Mouse (Mus musculus): ENCODE results near the gene Socs5.

Socs5 gene

GRCm38 (mm10) chr17:87106691-87107523 lies 572 bp upstream of the Socs5 start:
- CTCF ChIA-PET: interaction anchor here (1.2 kb wide), 1 partner anchor 62 kb away, joined by 3 read pairs; no protein-coding TSS in a partner anchor

- CTCF ChIA-PET: interaction anchor here (0.6 to 1.1 kb wide), 2 partner anchors 88 to 462 kb away, joined by 3 read pairs; no protein-coding TSS in a partner anchor
Measured at GRCm38 (mm10) chr17:87108507-87109292, 1.2 kb downstream of the Socs5 start.

- CTCF ChIA-PET: interaction anchor here (1.1 kb wide), 1 partner anchor 89 kb away, joined by 3 read pairs; no protein-coding TSS in a partner anchor
Measured at GRCm38 (mm10) chr17:87109504-87109903, 2.0 kb downstream of the Socs5 start.

- CTCF ChIA-PET: interaction anchor here (0.5 to 0.7 kb wide), 4 partner anchors 130 to 989 kb away, joined by 3 to 10 read pairs (median 7); no protein-coding TSS in a partner anchor
Measured at GRCm38 (mm10) chr17:87112852-87113592, 5.5 kb downstream of the Socs5 start.

GRCm38 (mm10) chr17:87115615-87116014 lies 8.1 kb downstream of the Socs5 start:
- CTCF ChIA-PET: no interaction called here

- CTCF ChIA-PET: interaction anchor here (1.5 kb wide), 1 partner anchor 13 kb away, joined by 4 read pairs; no protein-coding TSS in a partner anchor
Measured at GRCm38 (mm10) chr17:87118966-87119526, 11.6 kb downstream of the Socs5 start.

GRCm38 (mm10) chr17:87125344-87125743 lies 17.9 kb downstream of the Socs5 start:
- CTCF ChIA-PET: interaction anchor here (0.7 kb wide), 1 partner anchor 28 kb away, joined by 4 read pairs; no protein-coding TSS in a partner anchor

GRCm38 (mm10) chr17:87132258-87132657 lies 24.8 kb downstream of the Socs5 start:
- CTCF ChIA-PET: no interaction called here

- CTCF ChIA-PET: interaction anchor here (0.6 kb wide), 1 partner anchor 725 kb away, joined by 3 read pairs; no protein-coding TSS in a partner anchor
Measured at GRCm38 (mm10) chr17:87133823-87134222, 26.3 kb downstream of the Socs5 start.

- CTCF ChIA-PET: interaction anchor here (0.6 kb wide), 1 partner anchor 725 kb away, joined by 3 read pairs; no protein-coding TSS in a partner anchor
Measured at GRCm38 (mm10) chr17:87134631-87135030, 27.2 kb downstream of the Socs5 start.

GRCm38 (mm10) chr17:87135741-87136140 lies 28.3 kb downstream of the Socs5 start:
- CTCF ChIA-PET: no interaction called here

GRCm38 (mm10) chr17:87141188-87141935 lies 33.9 kb downstream of the Socs5 start:
- CTCF ChIA-PET: no interaction called here

- CTCF ChIA-PET: no interaction called here
Measured at GRCm38 (mm10) chr17:87142271-87142670, 34.8 kb downstream of the Socs5 start.

GRCm38 (mm10) chr17:87143186-87143585 lies 35.7 kb downstream of the Socs5 start:
- CTCF ChIA-PET: interaction anchor here (0.6 kb wide), 1 partner anchor 27 kb away, joined by 3 read pairs; no protein-coding TSS in a partner anchor

GRCm38 (mm10) chr17:87146415-87147021 lies 39.0 kb downstream of the Socs5 start:
- CTCF ChIA-PET: no interaction called here

GRCm38 (mm10) chr17:87149762-87150161 lies 42.3 kb downstream of the Socs5 start:
- CTCF ChIA-PET: no interaction called here

- CTCF ChIA-PET: interaction anchor here (0.6 kb wide), 1 partner anchor 27 kb away, joined by 4 read pairs; no protein-coding TSS in a partner anchor
Measured at GRCm38 (mm10) chr17:87152984-87153383, 45.5 kb downstream of the Socs5 start.

GRCm38 (mm10) chr17:87155664-87156063 lies 48.2 kb downstream of the Socs5 start:
- CTCF ChIA-PET: no interaction called here

- CTCF ChIA-PET: interaction anchor here (0.6 kb wide), 1 partner anchor 10 kb away, joined by 6 read pairs; no protein-coding TSS in a partner anchor
Measured at GRCm38 (mm10) chr17:87157739-87158138, 50.3 kb downstream of the Socs5 start.

- CTCF ChIA-PET: no interaction called here
Measured at GRCm38 (mm10) chr17:87158597-87158996, 51.1 kb downstream of the Socs5 start.
